Mouse (Mus musculus) embryonic facial prominence, embryonic 10.5 days (tissue): Measurements from ENCODE around the gene Mfrp. TPM values are rescaled to one million over a fixed set of nuclear protein-coding genes. Genes with fewer than 3 reads are reported as not detected.
A peak's percentile ranks its signal among the peaks of the same experiment; 100 is the strongest.

Experiments
- DNase-seq: peaks from one replicate; pipeline ENCODE4 v3.0.0-alpha.2; 2017; ENCODE audit warnings: low spot score
- H3K27ac ChIP-seq: fragments of 300-500 bp; sonication (generic); replicated peaks from 2 replicates; pipeline ENCODE4 v1.5.1; 2016; ENCODE audit warnings: mild to moderate bottlenecking
- H3K27me3 ChIP-seq: fragments of 300-500 bp; sonication (generic); replicated peaks from 2 replicates; pipeline ENCODE4 v1.6.1; 2016; ENCODE audit warnings: low read depth, mild to moderate bottlenecking; ENCODE audit not compliant: poor library complexity, severe bottlenecking
- H3K36me3 ChIP-seq: fragments of 300-500 bp; sonication (generic); replicated peaks from 2 replicates; pipeline ENCODE4 v1.6.1; 2016; ENCODE audit warnings: mild to moderate bottlenecking, moderate library complexity
- H3K4me1 ChIP-seq: fragments of 300-500 bp; sonication (generic); 2 replicates; pipeline ENCODE4 v1.6.1; 2016
- H3K4me3 ChIP-seq: fragments of 300-500 bp; sonication (generic); 2 replicates; pipeline ENCODE4 v1.5.1; 2016; ENCODE audit warnings: mild to moderate bottlenecking, moderate library complexity
- H3K9me3 ChIP-seq: fragments of 300-500 bp; sonication (generic); 2 replicates; pipeline ENCODE4 v1.6.1; 2016; ENCODE audit warnings: mild to moderate bottlenecking
- WGBS: fragments of 180-500 bp; shearing (Covaris S2); methylation state at CpG from one replicate; pipeline ENCODE4 v1.1.7; 2016; 5-methylcytosine and 5-hydroxymethylcytosine counted together
- polyA plus RNA-seq: library from polyadenylated mRNA; unstranded; fragments of >200 nt; fragmentation: Nextera tagmentation; extraction: Ambion mirVana; gene quantifications from 2 replicates; pipeline ENCODE4 v1.2.1, GENCODE M21; 2016

Gene Mfrp
- 0.09 and 0.12 TPM in 2 replicates for polyA plus RNA-seq

DNA sequence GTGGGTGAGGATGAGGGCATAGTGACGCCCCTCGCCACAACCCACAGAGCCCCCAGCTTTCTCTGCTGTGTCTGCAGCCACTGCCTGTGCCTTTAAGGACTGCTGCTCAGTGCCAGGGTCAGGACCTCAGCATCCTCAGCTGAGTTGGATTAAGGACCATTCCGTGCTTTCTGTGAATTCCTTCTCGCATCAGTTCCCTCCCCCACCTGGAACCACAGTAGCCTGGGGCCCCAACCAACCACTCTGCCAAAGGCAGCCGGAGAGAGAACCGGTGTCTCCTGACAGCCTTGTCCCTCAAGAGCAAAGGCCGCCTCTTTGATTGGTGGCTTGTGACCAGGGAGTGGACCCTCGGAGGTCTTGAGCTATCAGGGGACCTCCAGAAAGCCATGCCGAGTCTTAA, at the start of gene Mfrp:
Gene Mfrp (plus strand): TSS at position 240 of the 400 bp plus-strand sequence.
- peak within 1 kb of the TSS; percentile 11; the same call in 1 of the 2 replicates for H3K27ac ChIP-seq
- DNase-seq = peak; percentile 58
- no peaks in the 10 kb centered on the region for H3K9me3 ChIP-seq
- peaks cover 25% of the 10 kb centered on the region for H3K4me1 ChIP-seq
- no peaks in the 10 kb centered on the region for H3K27me3 ChIP-seq
- H3K36me3 ChIP-seq = peaks cover 36% of the 10 kb centered on the region
- 41% methylated on average over 9 of the region's 9 CpGs for WGBS
- no peak within 1 kb of the TSS for H3K4me3 ChIP-seq

DNA sequence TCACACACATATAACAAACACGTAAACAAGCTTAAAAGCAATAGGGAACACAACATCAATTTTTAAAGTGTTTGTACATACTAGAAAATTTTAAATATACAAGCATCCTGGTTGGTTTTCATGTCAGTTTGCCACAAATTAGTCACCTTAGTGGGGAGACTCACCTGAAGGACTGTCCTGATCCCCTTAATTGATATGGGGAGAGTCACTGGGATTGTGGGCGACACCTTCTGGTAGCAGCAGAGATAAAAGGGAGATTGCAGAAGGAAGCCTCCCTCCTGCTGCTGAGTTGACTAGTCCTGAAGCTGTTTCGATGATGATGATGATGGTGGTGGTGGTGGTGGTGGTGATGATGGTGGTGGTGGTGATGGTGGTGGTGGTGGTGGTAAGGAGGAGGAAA, 48.7 kb upstream of the Mfrp start:
- H3K27me3 ChIP-seq = peaks cover 15% of the 10 kb centered on the region; the same call in 1 of the 2 replicates
- no peaks in the 10 kb centered on the region for H3K36me3 ChIP-seq
- WGBS = 59% methylated on average over 3 of the region's 3 CpGs
- no peak overlapping the region for H3K4me3 ChIP-seq
- H3K9me3 ChIP-seq = no peaks in the 10 kb centered on the region; the same call in 1 of the 2 replicates
- peaks cover 8% of the 10 kb centered on the region; the same call in 1 of the 2 replicates for H3K4me1 ChIP-seq
- no peak overlapping the region for H3K27ac ChIP-seq
- no peak for DNase-seq

DNA sequence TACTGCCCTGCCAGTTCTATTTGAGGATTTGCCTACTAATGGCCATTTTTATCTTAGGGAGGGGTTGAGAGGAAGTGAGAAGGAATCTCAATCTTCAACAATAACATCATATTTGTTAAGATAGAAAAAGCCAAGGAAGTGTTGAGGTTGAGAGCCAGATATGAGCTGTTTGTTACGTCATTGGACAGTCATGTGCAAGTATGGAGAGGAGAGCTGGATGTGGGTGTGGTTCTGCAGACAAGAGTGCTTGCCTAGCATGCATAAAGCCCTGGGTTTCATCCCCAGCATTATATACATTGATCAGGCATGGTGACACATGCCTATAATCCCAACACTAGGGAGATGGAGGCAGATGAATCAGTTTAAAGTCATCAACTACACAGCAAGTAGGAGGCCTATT, 47.6 kb upstream of the Mfrp start:
- Histone ChIP-seq H3K4me3 (no peak overlapping the region), H3K4me1 (peaks cover 1% of the 10 kb centered on the region; the same call in 1 of the 2 replicates), H3K27me3 (peaks cover 4% of the 10 kb centered on the region; the same call in 1 of the 2 replicates), H3K9me3 (no peaks in the 10 kb centered on the region; the same call in 1 of the 2 replicates), H3K27ac (no peak overlapping the region), H3K36me3 (no peaks in the 10 kb centered on the region)
- no peak for DNase-seq
- WGBS = 75% methylated on average over 1 of the region's 1 CpGs

DNA sequence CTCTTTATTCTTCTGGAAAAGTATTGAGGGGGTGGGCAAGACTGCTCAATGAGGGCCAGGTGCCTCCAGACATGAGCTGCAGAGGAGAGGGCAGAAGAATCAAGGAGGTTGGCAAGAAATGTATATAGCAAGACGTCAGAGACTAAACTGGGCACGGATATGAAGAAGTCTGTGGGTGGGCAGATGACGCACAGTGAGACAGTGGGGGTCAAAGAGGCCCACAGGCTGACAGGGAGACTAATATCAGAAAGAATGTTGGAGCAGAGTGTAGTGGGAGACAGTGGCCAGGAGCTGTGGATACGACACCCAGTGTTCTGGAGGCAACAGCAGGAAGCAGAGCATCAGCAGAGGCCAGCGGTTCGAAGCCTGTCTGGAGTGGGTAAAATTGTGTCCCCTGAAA, 42.9 kb upstream of the Mfrp start:
- Histone ChIP-seq H3K27me3 (no peaks in the 10 kb centered on the region), H3K4me3 (no peak overlapping the region), H3K36me3 (no peaks in the 10 kb centered on the region), H3K27ac (no peak overlapping the region), H3K4me1 (no peaks in the 10 kb centered on the region), H3K9me3 (no peaks in the 10 kb centered on the region; the same call in 1 of the 2 replicates)
- DNase-seq = no peak
- 89% methylated on average over 6 of the region's 6 CpGs for WGBS

DNA sequence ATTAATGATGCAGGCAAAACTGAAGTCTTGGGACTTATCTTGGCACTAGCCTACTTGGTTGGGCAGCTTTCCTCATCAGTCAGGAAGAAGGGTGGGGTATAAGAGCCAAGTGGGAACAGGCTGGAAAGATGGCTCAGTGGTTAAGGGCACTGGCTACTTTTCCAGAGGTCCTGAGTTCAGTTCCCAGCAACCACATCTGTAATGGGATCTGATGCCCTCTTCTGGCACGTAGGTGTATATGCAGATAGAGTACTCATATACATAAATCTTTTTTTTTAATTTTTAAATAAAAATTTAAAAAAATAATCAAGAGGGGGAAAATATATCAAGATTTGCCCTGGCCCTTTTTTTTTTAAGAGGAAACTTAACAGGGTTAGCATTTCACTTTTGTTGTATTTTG, 36.4 kb upstream of the Mfrp start:
- no peaks in the 10 kb centered on the region for H3K9me3 ChIP-seq
- H3K27me3 ChIP-seq = peaks cover 7% of the 10 kb centered on the region; the same call in 1 of the 2 replicates
- H3K4me1 ChIP-seq = peaks cover 30% of the 10 kb centered on the region
- no peak for DNase-seq
- WGBS = 35% methylated on average over 1 of the region's 1 CpGs
- no peaks in the 10 kb centered on the region for H3K36me3 ChIP-seq
- no peak overlapping the region for H3K27ac ChIP-seq
- no peak overlapping the region for H3K4me3 ChIP-seq

DNA sequence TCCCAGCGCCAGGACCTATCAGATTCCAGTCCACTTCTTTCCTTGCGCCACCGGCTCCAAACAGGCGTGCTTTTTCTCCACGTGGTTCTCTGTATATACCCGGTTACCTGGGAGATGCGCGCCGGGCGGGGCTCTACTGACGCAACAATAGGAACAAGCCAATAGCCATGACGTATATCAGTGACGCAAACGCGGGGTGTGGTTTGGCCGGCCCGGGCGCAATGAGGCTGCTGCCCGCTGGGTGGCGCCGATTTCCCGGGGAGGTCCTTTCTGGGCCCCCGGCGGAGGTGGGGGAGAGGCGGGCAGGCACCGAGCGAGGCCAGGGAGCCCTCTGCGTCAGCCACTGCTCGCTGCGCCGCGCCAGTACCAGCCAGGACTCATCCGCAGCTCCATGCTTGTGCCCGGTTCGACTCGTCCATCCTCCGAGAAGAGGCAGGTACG, 34.7 kb upstream of the Mfrp start, which contains the start of gene Usp2:
Gene Usp2 (plus strand): TSS at position 237 of the 441 bp plus-strand sequence.
- Histone ChIP-seq H3K27me3 (peaks cover 7% of the 10 kb centered on the region; the same call in 1 of the 2 replicates), H3K27ac (peak within 1 kb of the TSS; percentile 63; the same call in 1 of the 2 replicates), H3K9me3 (no peaks in the 10 kb centered on the region), H3K4me3 (peak within 1 kb of the TSS; percentile 65), H3K36me3 (no peaks in the 10 kb centered on the region), H3K4me1 (peaks cover 46% of the 10 kb centered on the region)
- under 1% methylated on average over 38 of the region's 38 CpGs for WGBS
- peak; percentile 99 for DNase-seq

DNA sequence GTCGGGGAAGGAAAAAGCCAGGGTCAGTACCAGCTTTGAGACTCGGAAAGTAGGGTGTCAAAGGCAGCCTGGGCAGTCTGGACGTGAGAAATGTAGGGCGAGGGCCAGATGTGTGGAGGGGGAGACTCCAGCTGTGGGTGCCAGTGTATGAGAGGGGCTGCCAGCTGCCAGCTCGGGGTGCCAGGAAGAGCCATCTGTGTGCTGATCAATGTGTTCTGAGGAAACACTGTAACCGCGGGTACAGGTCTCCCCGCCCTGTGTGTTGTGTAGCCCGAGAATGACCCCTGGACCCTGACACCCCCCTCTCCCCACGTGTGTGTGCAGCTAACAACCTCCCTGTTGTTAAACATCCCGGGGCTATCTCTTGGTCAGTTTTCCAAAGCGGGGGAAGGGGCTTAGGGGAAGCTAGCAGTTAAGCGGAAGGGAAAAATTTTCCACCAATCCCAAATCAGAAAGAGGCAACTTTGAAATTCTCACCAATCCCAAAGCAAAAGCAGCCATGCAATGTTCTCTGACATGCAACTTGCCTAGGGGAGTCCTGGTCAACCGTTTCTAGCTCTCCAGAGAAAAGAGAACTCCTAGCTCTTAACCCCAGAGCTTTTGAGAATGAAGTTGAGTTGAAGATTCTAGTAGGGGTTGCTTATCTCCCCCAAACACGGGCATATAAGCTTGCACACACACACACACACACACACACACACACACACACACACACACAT, 34.1 kb upstream of the Mfrp start:
- Histone ChIP-seq H3K27me3 (peaks cover 9% of the 10 kb centered on the region; the same call in 1 of the 2 replicates), H3K4me1 (peaks cover 52% of the 10 kb centered on the region), H3K27ac (peak overlapping the region; percentile 63; the same call in 1 of the 2 replicates), H3K36me3 (no peaks in the 10 kb centered on the region), H3K9me3 (no peaks in the 10 kb centered on the region), H3K4me3 (peak overlapping the region; percentile 65)
- WGBS = 7% methylated on average over 15 of the region's 15 CpGs
- no peak for DNase-seq

DNA sequence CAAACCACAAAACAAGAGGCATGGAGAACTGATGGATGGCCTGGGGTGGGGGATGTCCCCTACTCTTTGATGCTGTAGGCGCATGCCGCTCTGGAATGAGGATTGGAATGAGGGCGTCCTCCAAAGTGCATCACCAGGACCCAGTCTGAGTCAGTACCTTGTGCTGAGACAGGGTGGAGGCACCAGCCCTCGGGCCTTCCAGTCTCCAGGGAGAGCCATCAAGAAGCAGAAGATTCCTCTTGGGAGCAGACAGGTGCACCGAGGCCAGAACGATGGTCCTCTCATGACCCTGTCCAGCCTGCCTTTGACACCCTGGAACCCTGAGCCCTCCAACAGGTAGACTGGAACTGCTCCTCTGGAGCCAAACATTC, 33.6 kb upstream of the Mfrp start:
- no peak for DNase-seq
- WGBS = 76% methylated on average over 6 of the region's 6 CpGs
- Histone ChIP-seq H3K27ac (no peak overlapping the region), H3K4me3 (peak overlapping the region; percentile 65; the same call in 1 of the 2 replicates), H3K27me3 (peaks cover 11% of the 10 kb centered on the region; the same call in 1 of the 2 replicates), H3K36me3 (no peaks in the 10 kb centered on the region), H3K4me1 (peaks cover 57% of the 10 kb centered on the region), H3K9me3 (no peaks in the 10 kb centered on the region)

DNA sequence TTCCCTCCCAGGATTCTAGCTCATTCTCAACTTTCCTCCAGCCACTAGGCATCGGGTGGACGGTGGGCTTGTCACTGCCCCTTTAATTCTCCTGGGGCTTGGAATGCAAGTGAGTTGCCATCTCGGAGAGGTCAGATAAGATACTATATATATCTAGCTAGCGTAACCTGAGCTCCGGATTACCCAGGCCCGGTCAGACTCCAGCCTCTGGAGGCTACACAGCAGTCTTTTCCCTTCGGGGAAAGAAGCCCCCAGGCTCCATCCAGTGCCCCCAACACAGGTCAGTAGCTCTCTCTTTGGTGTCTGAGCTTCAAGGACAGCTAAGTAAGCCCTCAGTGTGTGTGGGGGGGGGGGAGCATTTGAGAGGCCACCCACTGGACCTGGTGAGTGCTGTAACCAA, 32.3 kb upstream of the Mfrp start:
- no peak for DNase-seq
- no peaks in the 10 kb centered on the region for H3K9me3 ChIP-seq
- no peak overlapping the region for H3K27ac ChIP-seq
- peaks cover 11% of the 10 kb centered on the region; the same call in 1 of the 2 replicates for H3K27me3 ChIP-seq
- no peaks in the 10 kb centered on the region for H3K36me3 ChIP-seq
- H3K4me3 ChIP-seq = no peak overlapping the region
- WGBS = 12% methylated on average over 7 of the region's 7 CpGs
- H3K4me1 ChIP-seq = peaks cover 64% of the 10 kb centered on the region

DNA sequence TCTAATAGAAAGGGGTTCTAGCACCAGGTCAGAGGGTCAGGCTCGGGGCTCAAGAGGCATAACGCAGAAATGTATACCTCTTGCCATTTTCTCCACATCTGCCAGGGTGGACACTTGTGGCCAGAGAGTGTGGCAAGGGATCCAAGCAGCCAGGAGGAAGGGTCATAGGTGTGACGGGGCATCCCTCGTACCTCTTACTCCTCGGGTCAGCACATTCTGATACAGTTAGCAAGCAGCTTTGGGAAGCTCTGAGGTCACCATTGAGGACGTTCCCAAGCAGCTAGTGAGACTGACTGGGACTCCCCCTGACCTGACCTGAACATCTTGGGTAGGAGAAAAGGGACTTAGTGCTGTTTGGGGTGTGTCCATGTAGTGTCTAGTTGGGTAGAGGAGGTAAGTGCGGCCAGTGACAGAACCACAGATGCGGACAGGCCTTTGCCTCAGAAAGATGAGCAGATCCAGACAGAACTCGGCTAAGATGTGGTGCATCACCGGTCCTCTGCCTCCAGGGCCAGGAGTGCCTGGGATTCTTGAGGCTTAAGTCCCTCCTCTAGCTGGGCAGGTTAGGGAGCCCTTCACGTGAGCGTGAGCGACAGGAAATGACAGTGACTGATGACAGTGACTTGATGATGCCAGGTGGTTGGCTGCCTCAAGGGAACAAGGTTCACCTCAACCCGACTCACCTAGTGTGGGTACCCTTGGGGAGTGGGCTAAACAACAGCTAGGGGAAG, 31.3 kb upstream of the Mfrp start:
- H3K27me3 ChIP-seq = peaks cover 14% of the 10 kb centered on the region
- no peaks in the 10 kb centered on the region for H3K36me3 ChIP-seq
- H3K27ac ChIP-seq = peak overlapping the region; percentile 3; the same call in 1 of the 2 replicates
- no peak overlapping the region for H3K4me3 ChIP-seq
- H3K4me1 ChIP-seq = peaks cover 66% of the 10 kb centered on the region
- no peak for DNase-seq
- WGBS = 66% methylated on average over 14 of the region's 14 CpGs
- no peaks in the 10 kb centered on the region for H3K9me3 ChIP-seq

DNA sequence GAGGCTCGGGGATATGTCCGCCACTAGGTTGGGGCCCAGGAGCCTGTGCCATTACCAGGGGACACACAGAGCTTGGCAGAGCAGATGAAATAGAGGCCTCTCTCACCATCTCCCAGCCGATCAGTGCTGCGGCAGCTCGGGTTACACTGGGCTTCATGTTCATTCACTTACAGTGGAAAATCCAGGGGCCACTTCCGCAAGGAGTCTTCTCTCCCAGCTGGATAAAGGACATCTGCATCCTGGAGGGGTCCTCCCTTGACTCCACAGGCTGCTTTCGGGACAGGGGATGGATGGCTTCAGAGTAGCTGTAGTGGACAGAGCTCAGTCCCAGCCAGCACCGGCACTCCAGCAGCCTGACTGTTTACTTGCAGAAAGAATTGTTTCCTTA, 30.7 kb upstream of the Mfrp start:
- H3K9me3 ChIP-seq = no peaks in the 10 kb centered on the region
- peaks cover 20% of the 10 kb centered on the region for H3K27me3 ChIP-seq
- 45% methylated on average over 8 of the region's 8 CpGs for WGBS
- peak overlapping the region; percentile 3; the same call in 1 of the 2 replicates for H3K27ac ChIP-seq
- DNase-seq = no peak
- no peaks in the 10 kb centered on the region for H3K36me3 ChIP-seq
- H3K4me3 ChIP-seq = no peak overlapping the region
- H3K4me1 ChIP-seq = peaks cover 72% of the 10 kb centered on the region

DNA sequence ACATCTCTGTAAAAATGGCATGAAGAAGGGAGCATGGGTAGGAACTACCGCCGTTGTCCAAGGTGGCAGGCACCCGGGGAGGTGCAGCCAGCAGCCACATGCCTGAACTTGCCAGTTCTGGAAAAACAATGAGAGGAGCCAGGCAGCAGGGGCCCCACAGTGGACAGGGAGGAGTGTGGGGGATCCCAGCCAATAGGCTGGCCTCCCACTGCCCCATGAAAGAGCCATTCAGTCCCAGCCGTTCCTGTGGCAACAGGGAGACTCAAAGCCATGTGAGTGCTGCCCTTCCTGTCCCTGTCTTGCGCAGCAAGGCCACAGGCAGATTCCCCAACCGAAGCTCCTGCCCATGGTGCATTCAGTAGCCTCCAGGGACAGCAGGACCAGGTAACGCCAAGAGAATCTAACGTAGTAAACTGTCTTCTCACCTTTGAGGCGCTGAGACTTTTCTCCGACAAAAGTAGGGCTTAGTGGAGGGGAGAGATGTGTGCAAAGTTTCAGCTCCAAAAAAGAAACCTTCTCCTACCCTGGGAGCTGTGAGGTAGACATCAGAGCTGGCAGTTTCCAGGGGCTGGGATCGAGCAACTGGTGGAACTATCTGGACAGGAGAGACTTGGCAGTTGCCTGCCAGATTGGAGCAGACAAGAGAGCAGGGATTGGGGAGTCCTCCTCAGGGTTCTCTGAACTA, 29.5 kb upstream of the Mfrp start:
- Histone ChIP-seq H3K4me3 (peak overlapping the region; percentile 39), H3K4me1 (peaks cover 72% of the 10 kb centered on the region), H3K9me3 (no peaks in the 10 kb centered on the region), H3K27ac (peak overlapping the region; percentile 76), H3K36me3 (no peaks in the 10 kb centered on the region), H3K27me3 (peaks cover 27% of the 10 kb centered on the region)
- WGBS = 19% methylated on average over 11 of the region's 11 CpGs
- DNase-seq = peak; percentile 77
